Mouse (Mus musculus): ENCODE results near the gene Phf13.

Phf13 gene

DNA sequence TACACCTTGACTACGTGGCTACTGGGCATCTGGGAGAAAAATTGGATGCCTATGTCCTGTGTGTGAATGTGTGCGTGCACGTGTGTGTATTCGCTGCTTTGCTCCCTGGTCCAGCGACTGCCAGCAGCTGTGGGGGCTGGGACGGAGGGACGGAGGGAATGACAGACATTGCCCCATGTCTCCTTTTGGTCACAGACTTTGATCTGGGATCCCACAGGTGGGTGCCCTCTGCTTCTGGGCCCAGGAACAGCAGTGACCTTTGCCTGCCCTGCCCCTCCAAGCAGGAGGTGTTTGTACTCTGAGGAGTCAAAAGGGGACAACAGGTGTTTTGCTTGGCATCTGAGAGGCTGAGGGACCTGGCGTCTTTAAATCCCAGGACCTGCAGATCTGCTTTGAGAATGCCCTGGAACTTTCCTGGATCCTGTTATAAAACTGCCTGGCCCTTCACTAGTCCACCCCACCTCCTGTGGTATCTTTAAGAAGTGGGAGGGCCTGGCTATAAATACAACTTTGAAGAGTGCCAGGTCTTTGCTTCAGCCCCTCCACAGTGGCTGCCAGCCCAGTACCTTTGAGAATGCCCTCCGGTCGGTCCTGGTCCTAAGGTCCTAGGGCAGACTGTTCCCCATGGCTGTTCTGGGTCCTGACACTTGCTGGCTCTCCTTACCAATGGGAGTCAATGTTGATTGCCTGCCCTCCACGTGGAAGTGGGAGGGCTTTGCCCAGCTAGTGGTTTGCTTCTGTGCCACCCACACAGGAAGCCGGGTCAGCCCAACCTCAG lies 17.2 kb upstream of the Phf13 start:
- in situ Hi-C loops (cut with MboI; ENCODE audit: low sequenced_read_pairs) = no loop called here

DNA sequence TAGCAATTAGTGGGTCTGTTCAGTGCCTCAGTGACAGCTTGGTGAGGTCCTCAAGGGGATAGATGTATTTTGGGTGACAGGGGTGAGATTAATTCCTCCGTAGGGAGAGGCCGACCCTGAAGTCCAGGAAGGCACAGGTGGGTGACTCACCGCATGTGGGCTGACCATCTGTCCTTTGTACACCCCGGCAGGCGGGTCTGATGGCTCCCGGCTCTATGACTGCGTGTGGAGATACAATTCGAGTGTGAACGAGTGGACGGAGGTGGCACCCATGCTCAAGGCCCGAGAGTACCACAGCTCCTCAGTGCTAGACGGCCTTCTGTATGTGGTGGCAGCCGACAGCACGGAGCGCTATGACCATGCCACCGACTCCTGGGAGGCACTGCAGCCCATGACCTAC lies 16.1 kb upstream of the Phf13 start:
- in situ Hi-C loops (cut with MboI; ENCODE audit: low sequenced_read_pairs) = no loop called here

DNA sequence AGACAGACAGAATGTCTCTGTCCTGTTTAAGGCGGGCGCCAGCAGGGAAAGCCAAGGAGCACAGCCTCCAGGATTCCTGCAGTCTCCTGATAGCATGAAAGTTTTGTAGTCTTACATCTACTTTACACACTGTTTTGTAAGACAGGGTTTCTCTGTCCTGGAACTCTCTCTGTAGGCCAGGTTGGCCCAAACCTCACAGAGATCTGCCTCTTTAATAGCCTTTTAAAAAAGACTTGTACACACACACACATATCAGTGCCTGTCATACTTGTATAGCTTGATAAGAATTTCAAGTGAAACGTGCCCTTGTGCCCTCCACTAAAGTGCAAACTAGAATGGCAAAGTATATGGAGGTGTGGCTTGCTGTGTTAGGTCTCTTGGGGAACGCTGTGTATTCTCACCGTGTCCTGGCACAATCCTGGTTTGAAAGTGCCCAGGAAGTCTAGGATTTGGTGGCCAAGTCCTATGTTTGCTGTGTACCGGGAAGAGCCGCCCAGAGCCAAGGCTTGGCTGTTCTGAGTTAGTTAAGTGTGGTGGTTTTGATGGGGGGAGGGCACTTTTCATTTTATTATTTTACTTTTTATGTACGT lies 15.2 kb upstream of the Phf13 start:
- in situ Hi-C loops (cut with MboI; ENCODE audit: low sequenced_read_pairs) = no loop called here

DNA sequence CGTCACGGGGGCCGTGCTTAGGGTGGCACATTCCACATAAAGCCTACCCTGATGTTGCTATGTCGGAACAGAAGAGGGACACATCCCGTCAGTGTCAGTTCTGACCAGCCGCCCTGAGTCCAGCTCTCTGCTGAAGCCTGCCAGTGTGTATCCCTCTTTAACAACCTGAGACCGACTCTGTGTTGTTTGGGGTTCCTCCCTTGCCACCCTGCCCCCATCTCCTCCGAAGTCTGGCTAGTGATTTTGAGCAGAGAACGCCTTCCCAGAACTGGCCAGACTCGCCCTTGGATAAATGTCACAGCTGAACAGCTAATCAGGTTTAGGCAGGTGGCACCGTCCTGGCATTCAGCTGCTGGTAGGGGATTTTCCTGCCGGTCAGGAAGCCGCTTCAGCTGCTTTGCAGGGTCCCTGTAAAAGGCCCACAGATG lies 14.7 kb upstream of the Phf13 start:
- in situ Hi-C loops (cut with MboI; ENCODE audit: low sequenced_read_pairs) = no loop called here

DNA sequence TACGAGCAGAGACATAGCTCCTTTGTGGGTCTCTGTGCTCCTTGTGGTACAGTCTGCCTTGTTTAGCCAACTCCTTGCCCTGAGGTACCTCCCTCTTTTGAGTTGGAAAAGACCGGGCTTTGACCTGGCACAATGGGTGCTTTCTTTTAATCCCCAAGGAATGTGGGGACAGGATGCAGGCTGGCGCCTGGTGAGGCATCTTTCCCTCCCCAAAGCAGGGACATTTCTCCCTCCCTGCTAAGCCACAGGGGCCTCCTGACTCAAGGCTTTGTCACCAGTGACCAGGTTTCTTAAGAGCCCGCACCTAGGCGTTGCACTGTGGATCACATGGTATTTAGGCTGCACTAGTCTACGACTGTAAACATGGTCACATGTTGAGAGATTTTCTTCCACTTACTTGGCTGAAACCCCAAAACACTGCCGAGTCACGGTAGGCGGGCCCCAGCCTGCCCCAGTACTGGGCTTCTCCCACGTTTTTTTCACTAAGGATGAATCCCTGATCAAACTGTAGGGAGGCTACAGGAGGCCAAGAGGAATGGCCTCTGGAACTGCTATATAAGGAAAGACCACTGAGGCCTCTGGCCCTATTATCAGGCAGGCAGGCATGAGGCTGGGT lies 14.1 kb upstream of the Phf13 start:
- in situ Hi-C loops (cut with MboI; ENCODE audit: low sequenced_read_pairs) = no loop called here

DNA sequence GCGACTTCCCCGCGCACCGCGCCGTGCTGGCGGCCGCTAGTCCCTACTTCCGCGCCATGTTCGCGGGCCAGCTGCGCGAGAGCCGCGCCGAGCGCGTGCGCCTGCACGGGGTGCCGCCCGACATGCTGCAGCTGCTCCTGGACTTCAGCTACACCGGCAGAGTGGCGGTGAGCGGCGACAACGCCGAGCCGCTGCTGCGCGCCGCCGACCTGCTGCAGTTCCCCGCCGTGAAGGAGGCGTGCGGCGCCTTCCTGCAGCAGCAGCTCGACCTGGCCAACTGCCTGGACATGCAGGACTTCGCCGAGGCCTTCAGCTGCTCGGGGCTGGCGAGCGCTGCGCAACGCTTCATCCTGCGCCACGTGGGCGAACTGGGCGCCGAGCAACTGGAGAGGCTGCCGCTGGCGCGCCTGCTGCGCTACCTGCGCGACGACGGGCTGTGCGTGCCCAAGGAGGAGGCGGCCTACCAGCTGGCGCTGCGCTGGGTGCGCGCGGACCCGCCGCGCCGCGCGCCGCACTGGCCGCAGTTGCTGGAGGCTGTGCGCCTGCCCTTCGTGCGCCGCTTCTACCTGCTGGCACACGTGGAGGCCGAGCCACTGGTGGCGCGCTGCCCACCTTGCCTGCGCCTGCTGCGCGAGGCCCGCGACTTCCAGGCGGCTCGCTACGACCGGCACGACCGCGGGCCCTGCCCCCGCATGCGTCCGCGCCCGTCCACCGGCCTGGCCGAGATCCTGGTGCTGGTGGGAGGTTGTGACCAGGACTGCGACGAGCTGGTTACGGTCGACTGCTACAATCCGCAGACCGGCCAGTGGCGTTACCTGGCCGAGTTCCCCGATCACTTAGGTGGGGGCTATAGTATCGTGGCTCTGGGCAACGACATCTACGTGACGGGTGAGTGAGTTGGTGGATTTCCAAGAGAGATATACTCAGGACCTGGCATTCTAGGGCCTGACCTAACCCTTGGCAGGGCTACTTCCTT lies 13.3 kb upstream of the Phf13 start:
- in situ Hi-C loops (cut with MboI; ENCODE audit: low sequenced_read_pairs) = no loop called here

DNA sequence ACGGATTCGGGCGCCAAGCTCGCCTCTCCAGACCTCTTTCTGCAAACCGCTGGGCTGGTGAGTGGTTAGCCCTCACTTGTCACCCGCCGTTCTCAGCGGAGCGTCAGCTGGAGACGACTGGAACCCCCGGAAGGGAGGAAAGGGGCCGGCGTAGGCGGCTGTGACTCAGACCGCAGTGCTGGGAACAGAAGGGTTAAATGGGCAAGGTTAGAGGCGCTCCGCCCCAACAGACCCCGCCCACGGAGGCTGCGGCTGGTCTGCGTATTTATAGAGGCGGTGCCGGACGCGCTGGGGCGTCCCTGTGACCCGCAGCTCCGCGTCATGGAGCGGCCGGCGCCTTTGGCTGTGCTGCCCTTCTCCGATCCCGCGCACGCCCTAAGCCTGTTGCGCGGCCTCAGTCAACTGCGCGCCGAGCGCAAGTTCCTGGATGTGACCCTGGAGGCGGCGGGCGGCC lies 12.6 kb upstream of the Phf13 start, which contains the start of gene Klhl21:
Gene Klhl21 (plus strand): TSS at position 182 of the 454 bp plus-strand sequence.
- in situ Hi-C loops (cut with MboI; ENCODE audit: low sequenced_read_pairs) = no loop called here

DNA sequence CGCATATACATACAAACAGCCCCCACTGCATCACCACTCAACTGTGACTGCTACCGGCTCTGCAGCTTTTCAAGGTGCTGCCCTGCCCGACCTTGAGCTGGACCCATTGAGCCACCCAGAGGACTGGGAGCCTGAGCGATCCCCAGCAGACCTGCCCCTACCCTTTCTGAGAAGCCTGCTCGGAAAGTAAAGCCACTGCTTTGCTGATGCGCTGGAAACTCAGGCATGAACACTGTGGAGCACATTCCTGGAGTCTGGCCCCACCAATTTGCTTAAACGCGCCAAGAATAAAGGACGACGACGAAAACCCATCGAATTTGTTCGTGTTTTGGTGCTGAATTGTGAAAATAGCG lies 12.1 kb upstream of the Phf13 start:
- in situ Hi-C loops (cut with MboI; ENCODE audit: low sequenced_read_pairs) = no loop called here

DNA sequence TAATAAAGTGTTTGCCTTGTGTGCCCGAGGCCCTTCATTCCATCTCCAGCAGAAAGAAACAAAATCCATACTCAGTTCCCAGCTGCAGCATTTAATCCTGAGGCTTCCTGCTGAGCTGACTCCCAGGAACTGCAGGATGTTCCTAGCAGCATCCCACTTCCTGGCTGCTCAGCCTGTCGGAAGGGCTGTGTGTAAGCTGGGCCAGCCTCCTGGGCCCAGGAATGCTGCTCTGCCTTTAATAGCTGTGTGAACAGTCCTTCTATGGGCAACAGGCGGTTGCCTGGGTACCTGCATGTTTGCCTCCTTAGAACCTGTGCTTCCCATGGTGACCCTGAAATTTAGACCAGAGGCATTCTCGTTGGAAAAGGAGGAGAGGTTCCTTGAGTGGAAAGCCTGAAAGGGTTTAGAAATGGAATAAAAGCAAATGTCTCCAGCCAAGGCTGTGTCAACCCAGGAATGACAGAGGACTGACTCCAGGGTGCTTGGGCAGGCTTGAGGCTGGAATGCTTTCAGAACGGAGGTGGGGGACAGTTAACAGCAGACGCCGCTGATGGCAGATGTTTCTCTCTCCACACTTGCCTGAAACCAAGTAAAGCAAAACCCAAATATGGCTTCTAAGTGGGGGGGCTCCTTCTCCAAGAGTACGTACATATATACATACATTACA lies 11.6 kb upstream of the Phf13 start:
- in situ Hi-C loops (cut with MboI; ENCODE audit: low sequenced_read_pairs) = no loop called here

DNA sequence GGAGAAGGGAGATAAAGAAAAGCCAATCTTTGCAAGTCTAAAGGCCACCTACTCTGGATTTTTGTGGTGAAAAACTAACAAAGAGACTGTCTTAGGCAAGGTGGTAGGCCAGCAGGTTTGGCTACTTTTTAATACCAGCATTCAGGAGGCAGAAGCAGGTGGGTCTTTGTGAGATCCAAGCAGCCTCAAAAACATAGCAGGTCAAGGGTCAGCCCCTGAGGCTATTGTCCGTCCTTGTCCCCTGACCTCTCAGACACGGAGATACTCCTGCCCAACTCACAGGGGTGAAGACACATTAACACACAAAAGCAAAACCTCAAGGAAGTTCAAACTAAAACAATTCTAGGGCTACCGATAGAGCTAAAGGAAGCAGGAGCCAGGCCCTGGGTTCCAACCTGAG lies 10.8 kb upstream of the Phf13 start:
- in situ Hi-C loops (cut with MboI; ENCODE audit: low sequenced_read_pairs) = no loop called here

DNA sequence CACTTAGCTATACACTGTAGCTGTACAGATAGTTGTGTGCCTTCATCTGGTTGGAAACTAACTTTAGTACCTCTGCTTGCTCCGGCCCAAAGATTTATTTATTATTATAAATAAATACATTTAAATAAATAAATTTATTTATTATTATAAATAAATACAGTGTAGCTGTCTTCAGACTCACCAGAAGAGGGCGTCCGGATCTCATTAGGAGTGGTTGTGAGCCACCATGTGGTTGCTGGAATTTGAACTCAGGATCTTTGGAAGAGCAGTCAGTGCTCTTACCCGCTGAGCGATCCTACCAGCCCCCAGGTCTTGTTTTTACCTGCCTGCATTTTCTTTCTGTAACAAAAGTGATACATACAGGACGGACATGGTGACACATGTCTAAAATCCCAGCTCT lies 10.1 kb upstream of the Phf13 start:
- in situ Hi-C loops (cut with MboI; ENCODE audit: low sequenced_read_pairs) = no loop called here

DNA sequence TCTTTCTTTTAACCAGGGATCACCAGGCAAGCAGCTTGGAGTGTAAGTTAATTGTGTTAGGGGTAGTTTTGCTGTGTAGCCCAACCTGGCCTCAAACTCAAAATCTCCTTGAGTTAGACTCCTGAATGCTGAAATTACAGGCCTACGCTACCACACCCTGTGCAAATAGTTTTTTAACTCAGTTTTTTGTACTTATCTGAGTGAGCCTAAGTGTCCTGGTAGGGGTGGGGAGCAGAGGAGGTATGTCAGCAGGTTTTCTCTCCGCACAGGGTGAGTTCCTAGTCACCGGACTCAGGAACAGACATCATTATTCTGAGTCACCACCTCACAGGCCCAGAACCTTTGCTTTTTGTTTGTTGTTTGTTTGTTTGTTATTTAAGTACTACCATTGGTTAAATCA lies 6.0 kb upstream of the Phf13 start:
- in situ Hi-C loops (cut with MboI; ENCODE audit: low sequenced_read_pairs) = no loop called here

DNA sequence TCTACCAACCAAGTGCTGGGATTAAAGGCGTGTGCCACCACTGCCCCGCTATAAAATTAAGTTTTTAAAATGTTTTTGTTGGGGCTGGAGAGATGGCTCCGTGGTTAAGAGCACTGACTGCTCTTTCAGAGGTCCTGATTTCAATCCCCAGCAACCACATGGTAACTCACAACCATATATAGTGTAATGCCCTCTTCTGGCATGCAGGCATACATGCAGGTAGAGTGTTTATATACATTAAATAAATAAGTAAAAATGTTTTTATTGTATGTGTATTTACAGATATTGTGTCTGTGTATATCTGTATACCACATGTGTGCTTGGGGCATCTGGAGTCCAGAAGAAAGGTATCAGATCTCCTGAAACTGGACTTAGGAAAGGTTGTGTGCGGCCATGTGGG lies 5.3 kb upstream of the Phf13 start:
- in situ Hi-C loops (cut with MboI; ENCODE audit: low sequenced_read_pairs) = no loop called here

DNA sequence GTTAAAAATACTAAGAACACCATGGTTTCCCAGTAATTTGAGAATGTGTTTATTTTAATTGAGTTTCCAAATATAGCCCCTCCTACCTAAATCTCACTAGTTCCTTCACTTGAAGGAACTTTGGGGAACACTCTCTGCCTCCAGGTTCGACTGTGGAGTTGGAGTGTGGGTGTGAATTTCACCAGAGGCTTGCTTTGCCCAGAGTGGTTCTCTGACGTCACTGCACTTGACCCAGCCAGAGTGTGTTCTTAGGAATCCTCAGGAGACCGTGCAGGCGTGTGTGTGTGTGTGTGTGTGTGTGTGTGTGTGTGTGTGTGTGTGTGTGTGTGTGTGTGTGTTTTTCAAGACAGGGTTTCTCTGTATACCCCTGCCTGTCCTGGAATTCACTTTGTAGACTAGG lies 4.8 kb upstream of the Phf13 start:
- in situ Hi-C loops (cut with MboI; ENCODE audit: low sequenced_read_pairs) = no loop called here

DNA sequence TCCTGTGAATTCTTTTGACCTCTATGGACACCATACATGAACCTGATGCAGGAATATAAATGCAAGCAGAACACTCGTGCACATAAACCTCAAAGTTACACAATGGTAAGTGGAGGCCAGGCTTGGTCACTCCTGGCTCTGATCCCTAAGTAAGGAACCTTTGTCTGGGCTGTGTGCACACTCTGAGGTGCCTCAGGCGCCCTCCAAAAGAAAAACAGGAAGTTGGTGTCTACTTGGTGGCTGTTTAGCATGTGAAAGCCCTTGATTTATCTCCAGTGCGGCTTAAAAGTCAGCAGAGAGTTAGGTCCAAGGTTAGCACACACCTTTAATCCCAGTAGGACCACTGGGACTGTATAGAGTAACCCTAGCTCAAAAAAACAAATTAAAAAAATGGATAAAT lies 3.4 kb upstream of the Phf13 start:
- in situ Hi-C loops (cut with MboI; ENCODE audit: low sequenced_read_pairs) = no loop called here

DNA sequence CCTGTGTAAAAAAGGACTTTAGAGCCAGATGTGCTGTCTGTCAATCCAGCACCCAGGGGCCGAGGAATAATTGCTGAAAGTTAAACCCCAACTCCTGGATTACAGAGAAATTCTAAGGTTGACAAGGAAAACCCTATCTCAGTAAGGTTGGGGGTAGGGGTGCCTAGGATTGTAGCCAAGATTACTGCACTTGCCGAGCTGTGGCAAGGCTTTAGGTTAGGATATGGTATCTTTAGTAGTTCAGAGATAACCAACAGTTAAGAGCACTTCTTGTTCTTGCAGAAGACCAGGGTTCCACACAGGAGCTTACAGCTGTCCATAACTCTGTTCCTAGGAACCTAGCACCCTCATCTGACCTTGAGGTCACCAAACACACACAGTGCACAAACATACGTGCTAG lies 1.6 kb upstream of the Phf13 start:
- in situ Hi-C loops (cut with MboI; ENCODE audit: low sequenced_read_pairs) = no loop called here

DNA sequence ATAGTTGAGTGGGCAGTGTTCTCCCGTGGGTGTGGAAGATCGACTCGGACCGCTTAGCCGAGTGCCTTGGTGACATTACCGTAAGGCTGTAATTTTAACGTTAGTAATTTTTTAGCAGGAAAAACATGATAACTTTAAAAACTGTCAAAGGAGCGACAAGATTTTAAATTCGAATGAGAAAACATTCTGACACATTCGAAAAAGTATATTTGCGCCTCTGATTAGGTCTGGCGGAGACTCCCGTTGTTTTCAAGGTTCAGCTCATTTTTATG lies 829 bp upstream of the Phf13 start:
- in situ Hi-C loops (cut with MboI; ENCODE audit: low sequenced_read_pairs) = no loop called here

DNA sequence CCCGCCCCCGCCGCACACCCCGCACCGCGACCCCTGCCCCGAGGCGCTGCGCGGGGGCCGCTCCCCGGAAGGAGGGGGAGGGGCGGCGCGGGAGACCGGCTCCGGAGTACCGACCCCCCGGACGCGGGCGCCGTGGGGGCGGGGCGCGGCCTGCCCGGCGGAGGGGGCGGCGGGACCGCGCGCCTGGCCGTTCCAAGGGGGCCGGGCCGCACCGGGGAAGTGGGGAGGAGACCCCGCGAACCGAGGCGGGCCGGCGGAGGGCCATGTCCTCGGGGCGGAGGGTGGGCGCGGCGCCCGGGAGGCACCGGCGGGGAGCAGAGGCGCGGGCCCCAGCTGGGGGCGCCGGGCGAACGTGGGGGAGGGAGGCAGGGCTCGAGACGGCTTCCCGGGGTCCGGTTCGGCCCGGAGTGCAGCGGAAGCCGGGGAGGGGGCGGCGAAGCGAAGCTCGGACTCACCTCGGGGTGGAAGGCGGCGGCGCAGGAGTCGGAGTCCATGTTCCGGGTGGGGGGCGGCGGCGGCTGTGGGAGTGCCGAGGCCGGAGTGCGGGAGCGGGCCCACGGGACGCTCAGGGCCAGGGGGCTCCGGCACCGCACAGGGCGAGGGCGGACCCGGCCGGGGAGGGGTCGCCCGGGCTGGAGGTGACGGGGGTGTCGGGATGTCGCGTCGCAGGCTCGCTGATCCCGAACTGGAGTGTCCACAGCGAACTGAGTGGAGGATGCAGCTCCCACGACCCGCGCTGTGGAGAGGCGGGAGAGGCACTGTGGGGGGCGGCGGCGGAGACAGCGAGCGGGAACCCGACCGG lies 486 bp downstream of the Phf13 start:
- in situ Hi-C loops (cut with MboI; ENCODE audit: low sequenced_read_pairs) = no loop called here

DNA sequence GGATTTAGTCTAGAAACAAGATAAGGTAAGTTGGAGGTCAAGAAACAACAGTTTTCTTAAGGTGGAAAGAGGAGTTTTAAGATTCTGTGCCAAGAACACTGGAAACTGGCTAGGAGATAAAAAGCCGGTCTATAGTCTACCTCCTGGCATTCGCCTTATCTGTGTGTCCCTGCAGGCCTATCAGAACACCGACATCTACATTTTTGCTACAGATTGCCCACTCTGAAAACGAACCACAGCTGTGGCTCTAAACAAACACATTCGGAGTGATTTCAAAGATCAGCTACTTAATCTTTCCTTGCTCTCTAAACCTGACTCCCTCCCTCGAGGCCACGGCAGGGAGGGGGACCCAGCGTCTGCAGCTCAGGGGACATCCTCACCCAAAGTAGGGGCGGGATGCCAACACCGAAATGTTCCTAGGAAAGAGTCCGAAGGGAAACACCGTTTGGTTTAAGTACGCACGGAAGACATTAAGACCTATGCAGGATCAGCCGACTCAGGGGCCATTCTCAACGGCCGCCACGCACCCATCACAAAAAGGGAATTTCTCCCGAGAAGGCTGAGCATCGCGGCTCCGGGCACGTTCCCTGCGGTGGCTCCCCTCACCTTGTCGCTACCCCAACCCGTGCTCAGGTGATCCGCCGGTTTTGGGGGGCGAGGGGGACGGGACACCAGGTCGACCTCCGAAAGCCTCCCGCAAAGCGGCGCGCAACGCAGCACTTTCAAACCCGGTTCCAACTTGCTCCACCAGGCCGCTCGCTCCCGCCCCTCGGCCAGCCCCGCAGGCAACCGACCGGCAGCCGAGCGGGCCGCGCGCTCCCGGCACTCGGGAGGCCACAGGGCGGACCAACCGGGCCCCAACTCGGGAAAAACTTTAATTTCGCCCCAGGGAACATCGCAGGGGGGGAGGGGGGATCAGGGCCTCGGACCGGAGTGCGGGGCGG lies 1.6 kb downstream of the Phf13 start:
- in situ Hi-C loops (cut with MboI; ENCODE audit: low sequenced_read_pairs) = no loop called here

Measured in CH12F3 (cell line).